Mouse (Mus musculus) liver, adult 2 months (tissue): ENCODE results near the gene Nhej1.

ENCODE experiments used
- CTCF ChIP-seq: fragments of 200-500 bp; IDR thresholded peaks from 2 replicates; pipeline ENCODE4 v1.5.1; 2011; ENCODE audit warnings: low read depth, low read length, control low read depth
- POLR2A ChIP-seq: fragments of 200-500 bp; IDR thresholded peaks from 2 replicates; pipeline ENCODE4 v1.6.1; 2011; ENCODE audit warnings: low read length, control low read depth; ENCODE audit not compliant: insufficient read depth; ENCODE audit errors: extremely low read depth

GRCm38 (mm10) chr1:75022216-75022615 lies 102.8 kb downstream of the Nhej1 start:
- TF ChIP-seq CTCF (no peak), POLR2A (no peak)
